Mouse (Mus musculus) kidney, embryonic 15.5 days (tissue): ENCODE results near the gene Gm14692. TPM values are rescaled to one million over a fixed set of nuclear protein-coding genes. Genes with fewer than 3 reads are reported as not detected.
"Not testable (repeated sequence)": the region's sequence is repeated elsewhere in the genome, so short reads cannot be mapped to it uniquely, and the experiment has no call there.

Experiments used
- ATAC-seq: fragments of 200-750 bp; cut with Nextera tagmentation; replicated peaks from 2 replicates; pipeline ENCODE4 v1.8.0; 2017; ENCODE audit warnings: moderate TSS enrichment; ENCODE audit not compliant: low FRiP score
- H3K27ac ChIP-seq: fragments of 300-500 bp; sonication (generic); 2 replicates; pipeline ENCODE4 v1.5.1; 2015; ENCODE audit warnings: mild to moderate bottlenecking, inconsistent platforms
- H3K27me3 ChIP-seq: fragments of 300-500 bp; sonication (generic); 2 replicates; pipeline ENCODE4 v1.6.1; 2015; ENCODE audit warnings: inconsistent platforms
- H3K36me3 ChIP-seq: fragments of 300-500 bp; sonication (generic); 2 replicates; pipeline ENCODE4 v1.6.1; 2015; ENCODE audit warnings: inconsistent platforms
- H3K4me1 ChIP-seq: fragments of 300-500 bp; sonication (generic); 2 replicates; pipeline ENCODE4 v1.6.1; 2015; ENCODE audit warnings: inconsistent platforms
- H3K4me2 ChIP-seq: fragments of 300-500 bp; sonication (generic); 2 replicates; pipeline ENCODE4 v1.6.1; 2015; ENCODE audit warnings: moderate library complexity, mild to moderate bottlenecking, inconsistent platforms
- H3K4me3 ChIP-seq: fragments of 300-500 bp; sonication (generic); replicated peaks from 2 replicates; pipeline ENCODE4 v1.5.1; 2015; ENCODE audit warnings: mild to moderate bottlenecking, inconsistent platforms
- H3K9ac ChIP-seq: fragments of 300-500 bp; sonication (generic); 2 replicates; pipeline ENCODE4 v1.6.1; 2015; ENCODE audit warnings: mild to moderate bottlenecking, inconsistent platforms
- H3K9me3 ChIP-seq: fragments of 300-500 bp; sonication (generic); replicated peaks from 2 replicates; pipeline ENCODE4 v1.6.1; 2016; ENCODE audit warnings: inconsistent platforms
- WGBS: fragments of 180-500 bp; shearing (Covaris S2); methylation state at CpG from one replicate; pipeline ENCODE4 v1.1.7; 2015; ENCODE audit warnings: mixed read lengths; 5-methylcytosine and 5-hydroxymethylcytosine counted together
- polyA plus RNA-seq: library from polyadenylated mRNA; unstranded; fragments of >200 nt; fragmentation: Nextera tagmentation; extraction: Ambion mirVana; gene quantifications from 2 replicates; pipeline ENCODE4 v1.2.1, GENCODE M21; 2015

The Gm14692 gene
- polyA plus RNA-seq, result not detected in 2 replicates

DNA sequence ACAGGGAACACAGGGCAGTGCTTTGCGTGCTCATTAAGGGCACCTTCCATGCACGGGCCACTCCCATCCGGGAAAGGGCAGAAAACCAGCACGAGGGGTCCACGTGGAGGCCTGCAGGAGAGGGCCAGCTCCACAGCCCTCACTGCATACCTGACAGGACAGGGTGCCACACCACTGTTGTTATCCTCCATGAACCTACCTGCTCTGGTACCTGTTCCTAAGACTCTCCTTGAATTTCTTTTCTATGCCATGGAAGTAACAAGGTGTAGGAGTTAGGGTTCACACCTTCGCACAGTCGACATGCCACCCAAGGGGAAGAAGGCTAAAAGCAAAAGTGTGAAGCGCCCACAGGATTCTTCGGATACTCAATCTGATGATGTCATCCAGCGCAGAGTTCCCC is at the start of gene Gm14692:
TSS of gene Gm14692 (plus strand) at position 301 of the 400 bp plus-strand sequence.
- not testable (repeated sequence) for H3K27me3 ChIP-seq, H3K9ac ChIP-seq, H3K4me2 ChIP-seq, H3K27ac ChIP-seq, H3K9me3 ChIP-seq, H3K36me3 ChIP-seq, H3K4me1 ChIP-seq, ATAC-seq, H3K4me3 ChIP-seq
- 72% methylated on average over 5 of the region's 10 CpGs for WGBS

DNA sequence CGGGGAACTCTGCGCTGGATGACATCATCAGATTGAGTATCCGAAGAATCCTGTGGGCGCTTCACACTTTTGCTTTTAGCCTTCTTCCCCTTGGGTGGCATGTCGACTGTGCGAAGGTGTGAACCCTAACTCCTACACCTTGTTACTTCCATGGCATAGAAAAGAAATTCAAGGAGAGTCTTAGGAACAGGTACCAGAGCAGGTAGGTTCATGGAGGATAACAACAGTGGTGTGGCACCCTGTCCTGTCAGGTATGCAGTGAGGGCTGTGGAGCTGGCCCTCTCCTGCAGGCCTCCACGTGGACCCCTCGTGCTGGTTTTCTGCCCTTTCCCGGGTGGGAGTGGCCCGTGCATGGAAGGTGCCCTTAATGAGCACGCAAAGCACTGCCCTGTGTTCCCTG is 2.0 kb upstream of the Gm14692 start, which contains the start of gene Gm1140:
TSS of gene Gm1140 (minus strand) at position 101 of the 400 bp plus-strand sequence.
- not testable (repeated sequence) for H3K4me1 ChIP-seq, ATAC-seq, H3K9ac ChIP-seq, H3K4me2 ChIP-seq, H3K4me3 ChIP-seq, H3K9me3 ChIP-seq, H3K27me3 ChIP-seq, H3K27ac ChIP-seq, H3K36me3 ChIP-seq
- WGBS, result 84% methylated on average over 4 of the region's 11 CpGs

Other genes with a start within 250 kb of the Gm14692 start
- not detected in 2 replicates for gene Gm1140, start 2.1 kb upstream of the Gm14692 start, polyA plus RNA-seq
- gene 4933436I01Rik, start 225.8 kb downstream of the Gm14692 start, polyA plus RNA-seq, result not detected in 2 replicates